Mouse (Mus musculus) liver, adult 2 months (tissue): ENCODE measurements around the gene Slc9a5. TPM values are rescaled to one million over a fixed set of nuclear protein-coding genes. Genes with fewer than 3 reads are reported as not detected.

Source experiments
- DNase-seq: peaks from one replicate; pipeline ENCODE4 v3.0.0-alpha.2; 2011; ENCODE audit warnings: low read depth, low spot score; ENCODE audit errors: extremely low read depth
- H3K27ac ChIP-seq: fragments of 200-500 bp; replicated peaks from 2 replicates; pipeline ENCODE4 v1.5.1; 2012; ENCODE audit warnings: low read depth, mild to moderate bottlenecking, control low read depth, inconsistent platforms, low read length; ENCODE audit not compliant: insufficient read depth
- H3K27me3 ChIP-seq: fragments of 200-500 bp; 2 replicates; pipeline ENCODE4 v1.6.1; 2012; ENCODE audit warnings: mild to moderate bottlenecking, moderate library complexity, low read length, inconsistent platforms; ENCODE audit not compliant: control insufficient read depth, insufficient read depth
- H3K36me3 ChIP-seq: fragments of 200-500 bp; 2 replicates; pipeline ENCODE4 v1.6.1; 2012; ENCODE audit warnings: low read length, inconsistent platforms; ENCODE audit not compliant: control insufficient read depth, insufficient read depth
- H3K4me1 ChIP-seq: fragments of 200-500 bp; 2 replicates; pipeline ENCODE4 v1.6.1; 2011; ENCODE audit warnings: low read length; ENCODE audit not compliant: control insufficient read depth, insufficient read depth
- H3K4me3 ChIP-seq: fragments of 200-500 bp; 2 replicates; pipeline ENCODE4 v1.5.1; 2011; ENCODE audit warnings: low read depth, mild to moderate bottlenecking, control low read depth, low read length, moderate library complexity; ENCODE audit not compliant: insufficient read depth
- H3K79me2 ChIP-seq: fragments of 200-500 bp; 2 replicates; pipeline ENCODE4 v1.6.1; 2012; ENCODE audit warnings: inconsistent platforms, mild to moderate bottlenecking, low read length, moderate library complexity; ENCODE audit not compliant: control insufficient read depth, insufficient read depth
- H3K9ac ChIP-seq: fragments of 200-500 bp; 2 replicates; pipeline ENCODE4 v1.6.1; 2012; ENCODE audit warnings: low read depth, mild to moderate bottlenecking, control low read depth, inconsistent platforms, low read length
- CTCF ChIP-seq: fragments of 200-500 bp; IDR thresholded peaks from 2 replicates; pipeline ENCODE4 v1.5.1; 2011; ENCODE audit warnings: low read depth, low read length, control low read depth
- POLR2A ChIP-seq: fragments of 200-500 bp; IDR thresholded peaks from 2 replicates; pipeline ENCODE4 v1.6.1; 2011; ENCODE audit warnings: low read length, control low read depth; ENCODE audit not compliant: insufficient read depth; ENCODE audit errors: extremely low read depth
- WGBS: fragments of 180-500 bp; shearing (Covaris S2); methylation state at CpG from one replicate; pipeline ENCODE4 v1.1.7; 2018; 5-methylcytosine and 5-hydroxymethylcytosine counted together
- polyA plus RNA-seq: library from polyadenylated mRNA; depleted of rRNA; stranded (reverse); fragments of >200 nt; gene quantifications from 2 replicates; pipeline ENCODE4 v1.2.3, GENCODE M21; 2012
- total RNA-seq: library from RNA; depleted of rRNA; stranded (reverse); fragments of >200 nt; gene quantifications from 2 replicates; pipeline ENCODE4 v1.2.3, GENCODE M21; 2014

Gene Slc9a5
- total and polyA plus RNA-seq, 2 experiments, result under 0.01 to 0.53 TPM

- Histone ChIP-seq H3K9ac (no peak overlapping the region), H3K79me2 (no peaks in the 10 kb centered on the region), H3K4me3 (no peak overlapping the region), H3K27me3 (peaks cover 3% of the 10 kb centered on the region), H3K36me3 (no peaks in the 10 kb centered on the region), H3K27ac (no peak overlapping the region), H3K4me1 (no peaks in the 10 kb centered on the region)
- DNase-seq, result no peak
- TF ChIP-seq CTCF (no peak), POLR2A (no peak)
- WGBS, result 93% methylated on average over 4 of the region's 4 CpGs
Measured at GRCm38 (mm10) chr8:105354549-105354948, 5.9 kb downstream of the Slc9a5 start.

- Histone ChIP-seq H3K4me1 (no peaks in the 10 kb centered on the region), H3K36me3 (no peaks in the 10 kb centered on the region), H3K27me3 (no peaks in the 10 kb centered on the region), H3K4me3 (no peak overlapping the region), H3K9ac (no peak overlapping the region), H3K79me2 (no peaks in the 10 kb centered on the region), H3K27ac (no peak overlapping the region)
- TF ChIP-seq POLR2A (no peak), CTCF (no peak)
- 78% methylated on average over 26 of the region's 26 CpGs for WGBS
- no peak for DNase-seq
Measured at GRCm38 (mm10) chr8:105355179-105356024, 6.8 kb downstream of the Slc9a5 start.

DNA sequence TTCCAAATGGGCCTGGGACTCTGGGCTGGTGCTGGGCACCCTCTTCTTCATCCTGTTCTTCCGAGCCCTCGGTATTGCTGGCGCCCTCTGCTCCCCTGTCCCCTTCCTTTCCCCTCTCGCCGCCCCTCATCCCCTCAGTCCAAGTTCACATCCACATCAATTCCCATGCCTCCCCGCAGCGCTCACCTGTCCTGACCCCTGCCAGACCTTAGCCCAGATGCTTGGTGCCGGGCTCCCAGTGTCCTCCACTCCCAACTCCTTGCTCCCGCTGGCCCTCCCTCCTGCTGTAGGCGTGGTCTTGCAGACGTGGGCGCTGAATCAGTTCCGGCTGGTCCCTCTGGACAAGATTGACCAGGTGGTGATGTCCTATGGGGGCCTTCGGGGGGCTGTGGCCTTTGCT lies 8.0 kb downstream of the Slc9a5 start:
- no peaks in the 10 kb centered on the region for H3K36me3 ChIP-seq
- H3K9ac ChIP-seq, result no peak overlapping the region
- 77% methylated on average over 14 of the region's 14 CpGs for WGBS
- H3K4me3 ChIP-seq, result no peak overlapping the region
- no peak for DNase-seq
- no peaks in the 10 kb centered on the region for H3K4me1 ChIP-seq
- no peak overlapping the region for H3K27ac ChIP-seq
- TF ChIP-seq CTCF (no peak), POLR2A (no peak)
- H3K79me2 ChIP-seq, result no peaks in the 10 kb centered on the region
- H3K27me3 ChIP-seq, result no peaks in the 10 kb centered on the region

DNA sequence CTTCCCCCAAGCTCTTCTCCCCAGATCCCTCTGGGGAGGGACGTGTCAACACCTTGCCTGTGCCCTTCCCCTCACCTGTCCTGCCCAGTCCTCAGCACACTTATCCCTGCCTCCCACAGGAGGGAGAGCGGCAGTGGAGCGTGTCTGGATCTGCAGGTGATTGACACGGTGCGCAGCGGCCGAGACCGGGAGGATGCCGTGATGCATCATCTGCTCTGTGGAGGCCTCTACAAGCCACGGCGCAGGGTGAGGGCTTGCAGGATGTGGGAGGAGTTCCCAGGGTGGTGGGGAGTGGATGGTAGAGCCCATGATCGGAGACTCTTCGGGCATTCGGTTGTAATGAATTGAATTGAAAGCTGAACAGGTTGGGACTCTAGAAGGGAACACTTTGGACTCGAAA lies 10.6 kb downstream of the Slc9a5 start:
- Histone ChIP-seq H3K27ac (no peak overlapping the region), H3K36me3 (no peaks in the 10 kb centered on the region), H3K9ac (no peak overlapping the region), H3K4me3 (no peak overlapping the region), H3K27me3 (no peaks in the 10 kb centered on the region), H3K79me2 (no peaks in the 10 kb centered on the region), H3K4me1 (no peaks in the 10 kb centered on the region)
- 69% methylated on average over 15 of the region's 15 CpGs for WGBS
- TF ChIP-seq CTCF (no peak), POLR2A (no peak)
- no peak for DNase-seq

DNA sequence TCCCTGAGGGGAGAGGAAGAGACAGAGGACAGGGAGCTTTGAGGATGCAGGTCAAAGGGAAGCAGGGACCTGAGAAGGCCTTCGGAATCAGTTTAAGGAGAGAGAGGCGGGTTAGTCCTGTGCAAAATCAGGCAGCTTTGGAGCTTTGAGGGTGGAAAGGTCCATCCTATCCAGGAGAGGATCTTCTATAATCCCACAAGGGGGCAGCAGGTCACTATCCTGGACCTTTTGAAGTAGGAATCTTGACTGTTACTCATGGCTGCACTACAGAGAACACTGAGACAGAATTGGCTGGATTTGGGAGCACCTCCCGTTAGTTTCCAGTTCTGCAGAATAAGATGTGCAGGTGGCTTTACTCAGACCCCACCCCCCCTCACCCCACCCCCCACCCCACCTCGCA lies 11.0 kb downstream of the Slc9a5 start:
- TF ChIP-seq CTCF (no peak), POLR2A (no peak)
- no peak for DNase-seq

More for the DNA sequence above, 11.0 kb downstream of the Slc9a5 start:
- H3K79me2 ChIP-seq, result no peaks in the 10 kb centered on the region
- H3K9ac ChIP-seq, result no peak overlapping the region
- H3K27ac ChIP-seq, result no peak overlapping the region
- H3K4me3 ChIP-seq, result no peak overlapping the region
- H3K36me3 ChIP-seq, result no peaks in the 10 kb centered on the region
- no peaks in the 10 kb centered on the region for H3K4me1 ChIP-seq
- WGBS, result 49% methylated on average over 4 of the region's 4 CpGs
- H3K27me3 ChIP-seq, result no peaks in the 10 kb centered on the region
